Mouse (Mus musculus): ENCODE measurements around the gene Slc35c1. TPM values are rescaled to one million over a fixed set of nuclear protein-coding genes. Genes with fewer than 3 reads are reported as not detected.

Gene Slc35c1
- total RNA-seq (2014; fragmentation: Nextera tagmentation) = 40.5 and 43.2 TPM in 2 replicates
- total RNA-seq (2017) = 8.9 and 11.4 TPM in 2 replicates
- 25.1 and 31.2 TPM in 2 replicates for polyA plus RNA-seq (2012)

DNA sequence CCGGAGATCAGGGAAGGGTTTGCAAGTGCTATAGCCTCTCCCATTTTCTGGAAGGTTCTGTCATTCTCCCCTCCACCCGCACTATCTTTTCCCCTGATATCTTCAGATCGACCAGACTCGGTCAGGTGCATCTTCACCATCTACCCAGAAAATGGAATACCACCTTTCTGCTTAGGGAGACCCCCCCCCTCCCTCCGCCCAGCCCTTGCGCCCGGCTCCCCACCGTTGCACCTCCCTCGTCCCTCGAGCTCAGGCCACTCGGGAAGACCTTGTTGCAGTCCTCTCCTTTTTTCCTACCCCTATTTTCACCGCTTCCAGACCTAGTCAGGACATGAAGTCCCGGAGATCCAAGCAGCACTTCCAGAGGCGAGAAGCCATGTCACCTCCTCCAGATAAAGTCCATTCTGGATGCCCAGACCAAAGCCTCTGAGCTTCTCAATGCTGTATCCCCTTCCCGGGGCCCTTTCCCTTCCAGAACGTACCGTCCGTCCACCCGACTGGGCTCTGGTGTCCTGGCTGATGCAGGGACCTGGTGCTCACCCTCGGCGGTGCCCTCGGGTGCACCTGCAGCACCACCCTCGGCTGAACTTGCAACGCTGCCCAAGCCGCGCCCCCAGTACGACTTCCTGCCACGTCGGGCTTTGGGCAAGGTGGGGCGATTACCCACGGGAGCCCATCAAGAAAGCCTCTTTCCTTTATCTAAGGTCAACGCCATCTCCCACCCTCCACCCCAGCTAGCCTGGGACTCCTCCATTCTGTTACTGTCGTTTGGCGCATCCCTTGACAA is at the start of gene Slc35c1:
Gene Slc35c1, minus strand, starts transcription at position 618 of the 787 bp plus-strand sequence.
- TF ChIP-seq POLR2AphosphoS5 (IDR thresholded peaks at IDR 0.05; ENCODE audit: insufficient replicate concordance, low read depth, low read length) (no peak), CTCF (IDR thresholded peaks at IDR 0.05; ENCODE audit: low read depth, low read length) (no peak), GATA2 (IDR thresholded peaks at IDR 0.05; ENCODE audit: borderline replicate concordance, low read depth, low read length) (no peak), GATA1 (IDR thresholded peaks at IDR 0.05; ENCODE audit: borderline replicate concordance, low read length) (no peak), TAL1 (conservative IDR thresholded peaks at IDR 0.05; ENCODE audit: low read depth, low read length) (no peak)
- H3K4me1 ChIP-seq (ENCODE audit: insufficient read depth, low read depth, low read length) = peaks cover 78% of the 10 kb centered on the region
- H3K4me3 ChIP-seq (ENCODE audit: low read depth, low read length) = peak within 1 kb of the TSS; percentile 82
- H3K36me3 ChIP-seq (replicated peaks) = peaks cover 36% of the 10 kb centered on the region
- ATAC-seq (ENCODE audit: extremely low read depth, insufficient number of reproducible peaks, low FRiP score, poor library complexity, severe bottlenecking) = no peak
- no peaks in the 10 kb centered on the region for H3K9me3 ChIP-seq (replicated peaks)
- peaks cover 12% of the 10 kb centered on the region for H3K27me3 ChIP-seq (ENCODE audit: insufficient read depth, low read length)
- DNase-seq (ENCODE audit: low spot score) = peak; percentile 28

DNA sequence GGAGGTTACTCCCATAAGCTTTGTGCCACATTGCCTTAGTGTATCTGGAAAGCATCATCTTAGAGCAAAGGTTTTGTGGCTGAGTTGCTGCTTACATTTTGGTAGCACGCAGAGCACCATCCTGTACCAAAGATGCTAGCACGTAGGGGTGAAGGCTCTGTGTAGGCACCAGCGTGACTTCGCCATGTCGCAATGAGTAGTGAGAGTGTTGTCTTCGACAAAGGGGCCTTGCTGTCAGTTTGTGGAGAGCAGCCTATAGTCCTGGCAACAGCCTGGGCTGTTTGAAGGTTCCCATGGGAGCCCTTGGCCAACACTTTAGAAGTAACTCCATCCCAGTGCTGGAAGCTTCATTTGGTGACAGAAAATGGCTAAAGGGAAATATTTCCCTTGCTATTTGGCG is 45.0 kb upstream of the Slc35c1 start:
- H3K36me3 ChIP-seq (replicated peaks) = no peaks in the 10 kb centered on the region
- ATAC-seq (ENCODE audit: extremely low read depth, insufficient number of reproducible peaks, low FRiP score, poor library complexity, severe bottlenecking) (no peak), DNase-seq (ENCODE audit: low spot score) (no peak)
- TF ChIP-seq GATA2 (IDR thresholded peaks at IDR 0.05; ENCODE audit: borderline replicate concordance, low read depth, low read length) (no peak), POLR2AphosphoS5 (IDR thresholded peaks at IDR 0.05; ENCODE audit: insufficient replicate concordance, low read depth, low read length) (no peak), GATA1 (IDR thresholded peaks at IDR 0.05; ENCODE audit: borderline replicate concordance, low read length) (no peak), CTCF (IDR thresholded peaks at IDR 0.05; ENCODE audit: low read depth, low read length) (no peak), TAL1 (conservative IDR thresholded peaks at IDR 0.05; ENCODE audit: low read depth, low read length) (no peak)
- H3K4me3 ChIP-seq (ENCODE audit: low read depth, low read length) = no peak overlapping the region
- H3K4me1 ChIP-seq (ENCODE audit: insufficient read depth, low read depth, low read length) = no peaks in the 10 kb centered on the region
- peaks cover 8% of the 10 kb centered on the region for H3K27me3 ChIP-seq (ENCODE audit: insufficient read depth, low read length)
- H3K9me3 ChIP-seq (replicated peaks) = no peaks in the 10 kb centered on the region

DNA sequence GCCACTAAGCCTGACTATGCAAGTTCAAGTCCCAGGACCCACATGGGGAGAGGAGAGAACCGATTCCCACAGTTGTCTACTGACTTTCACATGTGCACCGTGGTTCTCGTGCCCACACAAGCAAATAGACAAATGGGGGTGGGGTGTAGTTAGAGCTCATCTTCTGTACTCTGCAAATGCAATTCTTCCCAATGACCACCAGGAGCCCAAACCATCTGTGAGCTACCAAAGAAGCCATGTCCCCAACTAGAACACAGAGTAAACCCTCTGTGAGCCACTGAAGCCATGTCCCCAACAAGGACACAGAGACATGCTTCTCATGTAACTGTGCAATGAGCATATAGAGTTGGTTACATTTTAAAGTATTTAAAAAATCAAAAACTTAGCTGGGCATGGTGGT is 43.1 kb upstream of the Slc35c1 start:
- no peak for DNase-seq (ENCODE audit: low spot score)
- H3K36me3 ChIP-seq (replicated peaks) = no peaks in the 10 kb centered on the region
- peaks cover 8% of the 10 kb centered on the region for H3K27me3 ChIP-seq (ENCODE audit: insufficient read depth, low read length)
- H3K4me3 ChIP-seq (ENCODE audit: low read depth, low read length) = no peak overlapping the region
- H3K4me1 ChIP-seq (ENCODE audit: insufficient read depth, low read depth, low read length) = no peaks in the 10 kb centered on the region
- H3K9me3 ChIP-seq (replicated peaks) = no peaks in the 10 kb centered on the region
- TF ChIP-seq GATA1 (IDR thresholded peaks at IDR 0.05; ENCODE audit: borderline replicate concordance, low read length) (no peak), GATA2 (IDR thresholded peaks at IDR 0.05; ENCODE audit: borderline replicate concordance, low read depth, low read length) (no peak), POLR2AphosphoS5 (IDR thresholded peaks at IDR 0.05; ENCODE audit: insufficient replicate concordance, low read depth, low read length) (no peak), TAL1 (conservative IDR thresholded peaks at IDR 0.05; ENCODE audit: low read depth, low read length) (no peak), CTCF (IDR thresholded peaks at IDR 0.05; ENCODE audit: low read depth, low read length) (no peak)
- no peak for ATAC-seq (ENCODE audit: extremely low read depth, insufficient number of reproducible peaks, low FRiP score, poor library complexity, severe bottlenecking)

DNA sequence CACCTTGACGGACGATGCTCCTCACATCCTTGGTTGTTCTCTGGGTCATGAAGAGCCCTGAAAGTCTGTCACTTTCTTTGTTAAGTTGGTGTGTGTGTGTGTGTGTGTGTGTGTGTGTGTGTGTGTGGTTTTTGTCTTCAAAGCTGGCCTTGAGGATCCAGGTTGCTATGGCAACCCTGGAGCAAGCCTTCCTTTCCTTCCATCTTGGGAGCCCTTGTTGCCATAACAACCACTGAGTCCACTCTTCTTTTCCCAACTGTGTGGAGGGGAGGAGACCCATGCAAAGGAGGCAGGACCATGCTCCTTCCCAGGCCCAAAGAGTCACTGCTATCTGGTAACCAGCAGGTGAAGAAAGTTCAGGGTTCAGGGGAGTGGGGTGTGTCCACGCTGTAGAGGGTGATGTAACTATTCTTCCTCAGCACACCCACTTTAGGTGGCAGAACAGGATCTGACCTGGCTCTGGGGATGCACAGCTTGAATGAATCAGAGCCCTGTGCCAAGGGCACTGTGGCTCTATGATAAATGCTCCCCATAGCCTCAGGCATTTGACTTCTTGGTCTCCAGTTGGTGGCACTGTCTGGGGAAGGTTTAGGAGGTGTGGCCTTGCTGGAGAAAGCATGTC is 39.5 kb upstream of the Slc35c1 start:
- Histone ChIP-seq H3K4me3 (ENCODE audit: low read depth, low read length) (no peak overlapping the region), H3K36me3 (replicated peaks) (no peaks in the 10 kb centered on the region), H3K4me1 (ENCODE audit: insufficient read depth, low read depth, low read length) (no peaks in the 10 kb centered on the region; the same call in 1 of the 2 replicates), H3K9me3 (replicated peaks) (no peaks in the 10 kb centered on the region), H3K27me3 (ENCODE audit: insufficient read depth, low read length) (peaks cover 37% of the 10 kb centered on the region)
- DNase-seq (ENCODE audit: low spot score) (no peak), ATAC-seq (ENCODE audit: extremely low read depth, insufficient number of reproducible peaks, low FRiP score, poor library complexity, severe bottlenecking) (no peak)
- TF ChIP-seq CTCF (IDR thresholded peaks at IDR 0.05; ENCODE audit: low read depth, low read length) (no peak), GATA1 (IDR thresholded peaks at IDR 0.05; ENCODE audit: borderline replicate concordance, low read length) (no peak), GATA2 (IDR thresholded peaks at IDR 0.05; ENCODE audit: borderline replicate concordance, low read depth, low read length) (no peak), TAL1 (conservative IDR thresholded peaks at IDR 0.05; ENCODE audit: low read depth, low read length) (no peak), POLR2AphosphoS5 (IDR thresholded peaks at IDR 0.05; ENCODE audit: insufficient replicate concordance, low read depth, low read length) (no peak)

GRCm38 (mm10) chr2:92497112-92497511 is 36.8 kb upstream of the Slc35c1 start:
- Histone ChIP-seq H3K4me1 (ENCODE audit: insufficient read depth, low read depth, low read length) (no peaks in the 10 kb centered on the region; the same call in 1 of the 2 replicates), H3K27me3 (ENCODE audit: insufficient read depth, low read length) (peaks cover 48% of the 10 kb centered on the region), H3K4me3 (ENCODE audit: low read depth, low read length) (no peak overlapping the region), H3K9me3 (replicated peaks) (no peaks in the 10 kb centered on the region), H3K36me3 (replicated peaks) (no peaks in the 10 kb centered on the region)
- no peak for DNase-seq (ENCODE audit: low spot score)
- TF ChIP-seq TAL1 (conservative IDR thresholded peaks at IDR 0.05; ENCODE audit: low read depth, low read length) (no peak), CTCF (IDR thresholded peaks at IDR 0.05; ENCODE audit: low read depth, low read length) (no peak), GATA2 (IDR thresholded peaks at IDR 0.05; ENCODE audit: borderline replicate concordance, low read depth, low read length) (no peak), POLR2AphosphoS5 (IDR thresholded peaks at IDR 0.05; ENCODE audit: insufficient replicate concordance, low read depth, low read length) (no peak), GATA1 (IDR thresholded peaks at IDR 0.05; ENCODE audit: borderline replicate concordance, low read length) (no peak)
- ATAC-seq (ENCODE audit: extremely low read depth, insufficient number of reproducible peaks, low FRiP score, poor library complexity, severe bottlenecking) = no peak

- no peak for DNase-seq (ENCODE audit: low spot score)
- TF ChIP-seq TAL1 (conservative IDR thresholded peaks at IDR 0.05; ENCODE audit: low read depth, low read length) (no peak), GATA2 (IDR thresholded peaks at IDR 0.05; ENCODE audit: borderline replicate concordance, low read depth, low read length) (no peak), CTCF (IDR thresholded peaks at IDR 0.05; ENCODE audit: low read depth, low read length) (no peak), POLR2AphosphoS5 (IDR thresholded peaks at IDR 0.05; ENCODE audit: insufficient replicate concordance, low read depth, low read length) (no peak), GATA1 (IDR thresholded peaks at IDR 0.05; ENCODE audit: borderline replicate concordance, low read length) (no peak)
- no peak for ATAC-seq (ENCODE audit: extremely low read depth, insufficient number of reproducible peaks, low FRiP score, poor library complexity, severe bottlenecking)
- peaks cover 52% of the 10 kb centered on the region for H3K27me3 ChIP-seq (ENCODE audit: insufficient read depth, low read length)
- H3K9me3 ChIP-seq (replicated peaks) = no peaks in the 10 kb centered on the region
- H3K4me3 ChIP-seq (ENCODE audit: low read depth, low read length) = no peak overlapping the region
- no peaks in the 10 kb centered on the region; the same call in 1 of the 2 replicates for H3K4me1 ChIP-seq (ENCODE audit: insufficient read depth, low read depth, low read length)
- H3K36me3 ChIP-seq (replicated peaks) = no peaks in the 10 kb centered on the region
Measured at GRCm38 (mm10) chr2:92496681-92497080, 36.3 kb upstream of the Slc35c1 start.
